Mouse (Mus musculus) lung, adult 2 months (tissue): Measurements from ENCODE around the gene Gm3839. TPM values are rescaled to one million over a fixed set of nuclear protein-coding genes. Genes with fewer than 3 reads are reported as not detected.

Experiments
- DNase-seq: peaks from one replicate; pipeline ENCODE4 v3.0.0; 2022
- H3K4me1 ChIP-seq: fragments of 200-500 bp; 2 replicates; pipeline ENCODE4 v1.6.1; 2011; ENCODE audit warnings: low read length; ENCODE audit not compliant: control insufficient read depth, insufficient read depth
- H3K4me3 ChIP-seq: fragments of 200-500 bp; replicated peaks from 2 replicates; pipeline ENCODE3; 2011; ENCODE audit warnings: low read depth, mild to moderate bottlenecking, control low read depth, low read length; ENCODE audit errors: extremely low read depth
- CTCF ChIP-seq: fragments of 200-500 bp; IDR thresholded peaks from 2 replicates; pipeline ENCODE4 v1.5.1; 2011; ENCODE audit warnings: mild to moderate bottlenecking, low read length, control low read depth; ENCODE audit not compliant: insufficient read depth
- POLR2A ChIP-seq: fragments of 200-500 bp; IDR thresholded peaks from 2 replicates; pipeline ENCODE4 v1.6.1; 2011; ENCODE audit warnings: low read depth, mild to moderate bottlenecking, control low read depth, low read length, borderline replicate concordance; ENCODE audit errors: extremely low read depth
- whole genome bisulfite sequencing: fragments of 180-500 bp; shearing (Covaris S2); methylation state at CpG from one replicate; pipeline ENCODE4 v1.1.7; 2018; 5-methylcytosine and 5-hydroxymethylcytosine counted together
- polyA plus RNA-seq: library from polyadenylated mRNA; depleted of rRNA; stranded (reverse); fragments of >200 nt; gene quantifications from 2 replicates; pipeline ENCODE4 v1.2.3, GENCODE M21; 2012; rRNA removed

The Gm3839 gene
- polyA plus RNA-seq, 1 experiment = 0.15 TPM

GRCm38 (mm10) chr14:11232086-11232485 lies 124.4 kb downstream of the Gm3839 start:
- WGBS = 85% methylated on average over 7 of the region's 7 CpGs
- no peaks in the 10 kb centered on the region for H3K4me1 ChIP-seq
- no peak for TF ChIP-seq CTCF
- no peak for TF ChIP-seq POLR2A
- DNase-seq = no peak
- no peak overlapping the region for H3K4me3 ChIP-seq

Other genes with a start within 250 kb of the Gm3839 start
- 1.5 and 1.6 TPM in 2 replicates for gene Fhit, start 194.7 kb downstream of the Gm3839 start, polyA plus RNA-seq
- 79.0 and 79.9 TPM in 2 replicates for gene Ptprg, start 196.8 kb upstream of the Gm3839 start, polyA plus RNA-seq